Mouse (Mus musculus): ENCODE data around the gene Grid1.

- TF ChIP-seq CTCF (IDR thresholded peaks at IDR 0.05; ENCODE audit: low read depth, low read length) (no peak), EP300 (IDR thresholded peaks at IDR 0.05; ENCODE audit: insufficient read depth, low read depth, low read length) (no peak)
Observed at GRCm38 (mm10) chr14:34825902-34826301, 6.0 kb downstream of the Grid1 start.
